Mouse (Mus musculus) stomach, embryonic 16.5 days (tissue): ENCODE measurements around the gene C1qa. TPM values are rescaled to one million over a fixed set of nuclear protein-coding genes. Genes with fewer than 3 reads are reported as not detected.
A peak's percentile ranks its signal among the peaks of the same experiment; 100 is the strongest.

Experiments
- ATAC-seq: fragments of 200-750 bp; cut with Nextera tagmentation; 2 replicates; pipeline ENCODE4 v1.8.0; 2017; ENCODE audit warnings: moderate number of reproducible peaks, moderate TSS enrichment; ENCODE audit not compliant: insufficient read depth, low FRiP score
- H3K27ac ChIP-seq: fragments of 300-500 bp; sonication (generic); 2 replicates; pipeline ENCODE4 v1.5.1; 2014; ENCODE audit warnings: low read length
- H3K27me3 ChIP-seq: fragments of 300-500 bp; sonication (generic); 2 replicates; pipeline ENCODE4 v1.6.1; 2014; ENCODE audit warnings: low read length, control low read depth, mixed read lengths; ENCODE audit not compliant: control insufficient read depth, insufficient read depth
- H3K36me3 ChIP-seq: fragments of 300-500 bp; sonication (generic); 2 replicates; pipeline ENCODE4 v1.6.1; 2014; ENCODE audit warnings: low read length; ENCODE audit not compliant: control insufficient read depth, insufficient read depth
- H3K4me1 ChIP-seq: fragments of 300-500 bp; sonication (generic); 2 replicates; pipeline ENCODE4 v1.6.1; 2014; ENCODE audit warnings: low read length, control low read depth, mixed read lengths; ENCODE audit not compliant: control insufficient read depth, insufficient read depth
- H3K4me2 ChIP-seq: fragments of 300-500 bp; sonication (generic); 2 replicates; pipeline ENCODE4 v1.6.1; 2014; ENCODE audit warnings: low read depth, low read length, mixed read lengths
- H3K4me3 ChIP-seq: fragments of 300-500 bp; sonication (generic); replicated peaks from 2 replicates; pipeline ENCODE4 v1.5.1; 2014; ENCODE audit warnings: mild to moderate bottlenecking, low read length
- H3K9ac ChIP-seq: fragments of 300-500 bp; sonication (generic); 2 replicates; pipeline ENCODE4 v1.6.1; 2014; ENCODE audit warnings: low read length
- H3K9me3 ChIP-seq: fragments of 300-500 bp; sonication (generic); replicated peaks from 2 replicates; pipeline ENCODE4 v1.6.1; 2016; ENCODE audit warnings: low read length, control low read depth; ENCODE audit not compliant: control insufficient read depth
- WGBS: fragments of 180-500 bp; shearing (Covaris S2); extraction: QIAGEN DNeasy Blood & Tissue Kit; methylation state at CpG from one replicate; pipeline ENCODE4 v1.1.7; 2014; 5-methylcytosine and 5-hydroxymethylcytosine counted together
- polyA plus RNA-seq: library from polyadenylated mRNA; unstranded; fragments of >200 nt; fragmentation: Nextera tagmentation; extraction: Ambion mirVana; gene quantifications from 2 replicates; pipeline ENCODE4 v1.2.1, GENCODE M21; 2015

Gene C1qa
- 60.6 and 76.6 TPM in 2 replicates for polyA plus RNA-seq

- WGBS, result 56% methylated on average over 9 of the region's 9 CpGs
- Histone ChIP-seq H3K4me2 (no peak within 1 kb of the TSS), H3K27ac (peak within 1 kb of the TSS; percentile 23; the same call in 1 of the 2 replicates), H3K36me3 (no peaks in the 10 kb centered on the region), H3K9me3 (no peaks in the 10 kb centered on the region), H3K9ac (no peak within 1 kb of the TSS), H3K4me3 (no peak within 1 kb of the TSS; the same call in 1 of the 2 replicates), H3K27me3 (peaks cover 3% of the 10 kb centered on the region; the same call in 1 of the 2 replicates), H3K4me1 (0 out of 2 replicates have a peak, but pooled peaks cover 3% of the 10 kb centered on the region)
- no peak for ATAC-seq
Observed at GRCm38 (mm10) chr4:136898637-136899036, at the start of gene C1qa. C1qa (minus strand) TSS chr4:136898803.

DNA sequence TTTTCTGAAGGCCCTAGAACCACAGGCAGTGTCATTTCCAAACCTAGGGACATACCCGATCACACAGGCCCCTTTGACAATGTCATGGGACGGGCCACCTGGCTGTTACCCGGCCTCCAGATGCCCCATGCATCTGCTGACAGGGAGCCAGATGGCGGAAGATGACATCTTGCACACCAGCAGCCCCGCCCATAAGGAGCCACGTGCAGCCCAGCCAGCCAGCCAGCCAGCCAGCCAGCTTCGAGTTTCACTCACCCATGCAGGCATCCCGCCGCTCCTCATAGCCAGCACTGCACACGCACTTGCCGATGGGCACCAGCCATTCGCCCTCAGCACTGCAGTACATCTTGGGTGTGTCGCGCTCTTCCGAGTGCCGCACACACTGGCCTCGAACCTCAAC, 46.8 kb upstream of the C1qa start:
- no peak for ATAC-seq
- Histone ChIP-seq H3K4me1 (0 out of 2 replicates have a peak, but pooled peaks cover 5% of the 10 kb centered on the region), H3K27ac (no peak overlapping the region), H3K4me3 (no peak overlapping the region), H3K9me3 (no peaks in the 10 kb centered on the region), H3K27me3 (peaks cover 4% of the 10 kb centered on the region; the same call in 1 of the 2 replicates), H3K36me3 (no peaks in the 10 kb centered on the region), H3K9ac (no peak overlapping the region), H3K4me2 (no peak overlapping the region)
- 63% methylated on average over 17 of the region's 17 CpGs for WGBS

- ATAC-seq, result no peak
- 0 out of 2 replicates have a peak, but pooled peaks cover 5% of the 10 kb centered on the region for H3K4me1 ChIP-seq
- H3K4me2 ChIP-seq, result no peak overlapping the region
Observed at GRCm38 (mm10) chr4:136944558-136945350, 46.2 kb upstream of the C1qa start.

GRCm38 (mm10) chr4:136943175-136943574, 44.6 kb upstream of the C1qa start:
- Histone ChIP-seq H3K27me3 (peaks cover 4% of the 10 kb centered on the region; the same call in 1 of the 2 replicates), H3K4me3 (no peak overlapping the region), H3K9ac (no peak overlapping the region), H3K27ac (no peak overlapping the region), H3K36me3 (no peaks in the 10 kb centered on the region), H3K4me2 (no peak overlapping the region), H3K9me3 (no peaks in the 10 kb centered on the region), H3K4me1 (0 out of 2 replicates have a peak, but pooled peaks cover 5% of the 10 kb centered on the region)
- WGBS, result 15% methylated on average over 13 of the region's 13 CpGs
- no peak for ATAC-seq

More at GRCm38 (mm10) chr4:136944558-136945350, 46.2 kb upstream of the C1qa start:
- Histone ChIP-seq H3K9me3 (no peaks in the 10 kb centered on the region), H3K27me3 (peaks cover 4% of the 10 kb centered on the region; the same call in 1 of the 2 replicates), H3K27ac (no peak overlapping the region), H3K9ac (no peak overlapping the region), H3K4me3 (no peak overlapping the region), H3K36me3 (no peaks in the 10 kb centered on the region)
- 78% methylated on average over 11 of the region's 11 CpGs for WGBS

- Histone ChIP-seq H3K27me3 (peaks cover 4% of the 10 kb centered on the region; the same call in 1 of the 2 replicates), H3K4me2 (no peak overlapping the region), H3K36me3 (no peaks in the 10 kb centered on the region), H3K4me3 (no peak overlapping the region), H3K9ac (no peak overlapping the region), H3K9me3 (no peaks in the 10 kb centered on the region), H3K4me1 (0 out of 2 replicates have a peak, but pooled peaks cover 5% of the 10 kb centered on the region), H3K27ac (no peak overlapping the region)
- WGBS, result 18% methylated on average over 18 of the region's 18 CpGs
- no peak for ATAC-seq
Observed at GRCm38 (mm10) chr4:136942761-136943160, 44.2 kb upstream of the C1qa start.

GRCm38 (mm10) chr4:136937935-136938334, 39.3 kb upstream of the C1qa start:
- no peaks in the 10 kb centered on the region for H3K27me3 ChIP-seq
- ATAC-seq, result no peak
- H3K9ac ChIP-seq, result no peak overlapping the region
- H3K9me3 ChIP-seq, result no peaks in the 10 kb centered on the region
- no peak overlapping the region for H3K4me2 ChIP-seq
- 93% methylated on average over 5 of the region's 5 CpGs for WGBS
- no peaks in the 10 kb centered on the region for H3K36me3 ChIP-seq
- peaks cover 4% of the 10 kb centered on the region for H3K4me1 ChIP-seq
- no peak overlapping the region for H3K4me3 ChIP-seq
- H3K27ac ChIP-seq, result no peak overlapping the region

GRCm38 (mm10) chr4:136937344-136937743, 38.7 kb upstream of the C1qa start:
- no peaks in the 10 kb centered on the region for H3K9me3 ChIP-seq
- no peak overlapping the region for H3K4me2 ChIP-seq
- no peaks in the 10 kb centered on the region for H3K27me3 ChIP-seq
- H3K4me1 ChIP-seq, result peaks cover 4% of the 10 kb centered on the region
- no peak overlapping the region for H3K4me3 ChIP-seq
- H3K9ac ChIP-seq, result no peak overlapping the region
- H3K36me3 ChIP-seq, result no peaks in the 10 kb centered on the region
- H3K27ac ChIP-seq, result no peak overlapping the region
- WGBS, result 71% methylated on average over 4 of the region's 4 CpGs
- ATAC-seq, result no peak

DNA sequence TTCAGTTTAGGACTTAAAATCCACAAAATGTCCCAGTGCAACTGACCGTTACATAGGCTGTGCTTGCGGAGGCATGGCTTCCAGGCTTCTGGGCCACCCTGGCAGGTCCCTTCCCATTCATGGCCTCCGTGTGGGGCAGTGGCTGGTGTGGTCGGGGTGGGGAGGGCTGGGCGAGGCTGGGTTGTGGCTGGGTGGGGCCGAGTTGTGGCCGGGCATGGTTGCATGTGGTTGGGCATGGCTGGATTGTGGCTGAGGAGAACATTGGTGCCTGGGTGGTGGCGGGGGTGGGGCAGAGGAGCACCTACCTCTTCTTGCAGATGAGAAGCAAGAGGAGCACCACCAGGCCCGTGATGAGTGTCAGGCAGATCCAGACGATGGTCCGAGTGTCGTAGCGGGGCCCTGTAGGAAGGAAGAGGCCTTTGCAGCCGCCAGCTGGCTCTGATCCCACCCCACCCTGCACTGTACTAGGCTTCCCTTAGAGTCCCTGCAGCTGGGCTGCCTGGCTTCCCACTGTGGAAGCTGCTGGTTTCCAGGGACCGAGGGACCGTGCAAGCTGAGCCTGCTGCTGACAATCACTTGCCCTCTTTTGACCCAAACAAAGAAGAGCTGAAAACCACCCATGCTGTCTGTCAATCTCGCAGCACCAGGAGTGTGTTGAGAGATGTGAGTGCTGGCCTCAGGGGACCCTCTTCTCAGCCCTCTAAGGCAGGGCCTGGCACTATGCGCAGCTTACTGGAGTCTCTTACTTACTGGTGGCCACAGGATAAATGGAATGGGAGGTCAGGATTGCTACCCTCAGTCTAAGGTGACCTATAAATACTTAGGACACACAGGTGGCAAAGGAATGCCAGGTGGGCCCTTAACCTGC, 36.4 kb upstream of the C1qa start:
- Histone ChIP-seq H3K36me3 (no peaks in the 10 kb centered on the region), H3K4me3 (no peak overlapping the region), H3K9me3 (no peaks in the 10 kb centered on the region), H3K27ac (no peak overlapping the region), H3K4me2 (no peak overlapping the region), H3K4me1 (peaks cover 4% of the 10 kb centered on the region), H3K9ac (no peak overlapping the region), H3K27me3 (no peaks in the 10 kb centered on the region)
- 53% methylated on average over 18 of the region's 18 CpGs for WGBS
- ATAC-seq, result peak; percentile 42; the same call in 1 of the 2 replicates
